Mouse (Mus musculus) thymus, adult 2 months (tissue): ENCODE data around the gene Casp12. TPM values are rescaled to one million over a fixed set of nuclear protein-coding genes. Genes with fewer than 3 reads are reported as not detected.

Experiments used
- DNase-seq: peaks from one replicate; pipeline ENCODE4 v3.0.0; 2021
- H3K27ac ChIP-seq: fragments of 200-500 bp; 2 replicates; pipeline ENCODE4 v1.5.1; 2012; ENCODE audit warnings: low read length, control low read depth; ENCODE audit not compliant: control insufficient read depth, insufficient read depth
- H3K27me3 ChIP-seq: fragments of 200-500 bp; 2 replicates; pipeline ENCODE4 v1.6.1; 2012; ENCODE audit warnings: mild to moderate bottlenecking, low read length, moderate library complexity, mixed read lengths; ENCODE audit not compliant: control insufficient read depth, insufficient read depth
- H3K36me3 ChIP-seq: fragments of 200-500 bp; 2 replicates; pipeline ENCODE4 v1.6.1; 2012; ENCODE audit warnings: mild to moderate bottlenecking, low read length, moderate library complexity; ENCODE audit not compliant: control insufficient read depth, insufficient read depth
- H3K4me1 ChIP-seq: fragments of 200-500 bp; replicated peaks from 2 replicates; pipeline ENCODE4 v1.6.1; 2012; ENCODE audit warnings: low read length; ENCODE audit not compliant: control insufficient read depth, insufficient read depth
- H3K4me3 ChIP-seq: fragments of 200-500 bp; 2 replicates; pipeline ENCODE4 v1.5.1; 2012; ENCODE audit warnings: mild to moderate bottlenecking, low read length, control low read depth, moderate library complexity; ENCODE audit not compliant: control insufficient read depth, insufficient read depth
- CTCF ChIP-seq: fragments of 200-500 bp; IDR thresholded peaks from 2 replicates; pipeline ENCODE4 v1.5.1; 2012; ENCODE audit warnings: mild to moderate bottlenecking, control low read depth, low read length, moderate library complexity, borderline replicate concordance; ENCODE audit not compliant: control insufficient read depth, poor library complexity, insufficient read depth; ENCODE audit errors: extremely low read depth
- POLR2A ChIP-seq: fragments of 200-500 bp; IDR thresholded peaks from 2 replicates; pipeline ENCODE4 v1.6.1; 2012; ENCODE audit warnings: mild to moderate bottlenecking, low read length, control low read depth, moderate library complexity; ENCODE audit not compliant: control insufficient read depth, poor library complexity, insufficient read depth; ENCODE audit errors: extremely low read depth
- WGBS: fragments of 180-500 bp; shearing (Covaris S2); methylation state at CpG from one replicate; pipeline ENCODE4 v1.1.7; 2018; 5-methylcytosine and 5-hydroxymethylcytosine counted together
- polyA plus RNA-seq: library from polyadenylated mRNA; depleted of rRNA; stranded (reverse); fragments of >200 nt; gene quantifications from 2 replicates; pipeline ENCODE4 v1.2.3, GENCODE M21; 2012

The Casp12 gene
- polyA plus RNA-seq, 1 experiment = 1.2 TPM

DNA sequence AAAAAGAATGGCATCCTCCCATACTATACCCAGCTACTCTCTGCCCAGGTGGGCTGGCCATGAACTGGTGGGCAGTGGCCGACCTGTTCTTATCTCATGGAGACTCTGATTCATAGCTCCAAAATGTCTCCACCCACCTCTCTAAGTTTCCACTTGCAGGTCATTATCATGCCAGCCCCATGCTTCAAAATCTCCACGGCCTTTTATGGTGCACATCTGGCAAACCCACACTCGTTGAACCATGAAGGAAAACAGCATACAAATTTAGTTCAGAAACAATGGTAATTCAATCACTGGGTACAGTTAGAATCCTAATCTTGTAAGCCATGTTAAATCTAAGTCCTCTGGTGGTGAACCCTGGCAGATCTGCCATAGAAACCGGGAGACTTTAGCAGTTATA, 33.8 kb upstream of the Casp12 start:
- TF ChIP-seq CTCF = no peak
- no peak for TF ChIP-seq POLR2A
- DNase-seq = no peak
- no peaks in the 10 kb centered on the region for H3K27me3 ChIP-seq
- 90% methylated on average over 4 of the region's 4 CpGs for whole genome bisulfite sequencing
- no peak overlapping the region for H3K4me3 ChIP-seq
- no peaks in the 10 kb centered on the region for H3K4me1 ChIP-seq
- no peaks in the 10 kb centered on the region for H3K36me3 ChIP-seq
- H3K27ac ChIP-seq = no peak overlapping the region

DNA sequence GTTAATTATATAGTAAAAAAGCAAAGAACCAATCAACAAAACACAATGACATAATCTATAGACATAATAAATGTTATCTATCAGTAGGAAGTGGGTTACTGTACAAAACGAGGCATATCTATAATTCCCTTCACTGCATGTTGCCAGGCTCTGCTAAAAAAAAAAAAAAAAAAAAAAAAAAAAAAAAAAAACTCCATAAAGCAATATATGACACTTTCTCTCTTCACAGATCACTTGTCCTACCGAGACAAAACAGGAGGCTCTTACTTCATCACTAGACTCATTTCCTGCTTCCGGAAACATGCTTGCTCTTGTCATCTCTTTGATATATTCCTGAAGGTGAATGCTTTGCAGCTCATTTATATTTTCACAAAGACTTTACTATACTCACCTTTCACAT, 17.0 kb upstream of the Casp12 start:
- Histone ChIP-seq H3K4me1 (no peaks in the 10 kb centered on the region), H3K4me3 (no peak overlapping the region), H3K27me3 (no peaks in the 10 kb centered on the region), H3K36me3 (no peaks in the 10 kb centered on the region), H3K27ac (no peak overlapping the region)
- 78% methylated on average over 3 of the region's 3 CpGs for WGBS
- TF ChIP-seq POLR2A (no peak), CTCF (no peak)
- no peak for DNase-seq

DNA sequence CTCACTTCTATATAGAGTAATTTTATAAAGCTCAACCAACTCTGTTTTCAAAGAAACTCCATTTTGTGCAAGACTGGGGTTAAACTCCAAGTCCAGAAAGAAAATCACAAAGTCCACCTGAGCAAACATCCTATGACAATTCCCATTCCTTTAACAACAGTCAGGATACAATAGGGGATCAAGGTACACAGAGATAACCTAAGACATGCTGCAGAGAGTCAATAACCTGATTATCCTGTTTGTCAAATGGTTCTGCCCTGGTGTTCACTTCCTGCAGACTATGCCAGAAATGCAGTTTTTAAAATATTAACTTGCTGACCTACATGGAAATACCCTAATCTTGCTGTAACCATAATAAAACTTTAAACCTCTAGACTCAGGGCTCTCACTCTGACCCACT, 12.8 kb upstream of the Casp12 start:
- no peak overlapping the region for H3K4me3 ChIP-seq
- no peak overlapping the region for H3K27ac ChIP-seq
- TF ChIP-seq POLR2A (no peak), CTCF (no peak)
- H3K36me3 ChIP-seq = no peaks in the 10 kb centered on the region
- no peak for DNase-seq
- H3K27me3 ChIP-seq = no peaks in the 10 kb centered on the region
- H3K4me1 ChIP-seq = no peaks in the 10 kb centered on the region

DNA sequence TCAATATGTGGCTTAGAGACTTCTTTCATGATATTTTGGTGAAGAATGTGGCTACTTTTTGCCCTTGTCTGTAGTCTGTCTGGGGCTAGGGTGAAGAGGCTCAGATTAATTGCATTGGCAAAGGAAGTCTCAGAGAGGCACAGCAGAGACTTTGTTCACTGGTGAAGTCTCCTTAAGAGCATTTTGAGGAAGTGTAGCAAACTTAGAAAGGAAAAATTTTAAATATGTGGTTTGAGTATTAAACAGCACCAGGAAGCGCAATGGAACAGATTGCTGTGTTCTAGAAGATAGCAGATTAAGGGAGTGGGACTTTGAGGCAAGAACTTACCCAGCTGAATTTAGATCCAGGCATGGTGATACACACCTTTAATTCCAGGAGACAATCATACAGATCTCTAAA, 11.8 kb upstream of the Casp12 start:
- Histone ChIP-seq H3K4me1 (no peaks in the 10 kb centered on the region), H3K27ac (no peak overlapping the region), H3K27me3 (no peaks in the 10 kb centered on the region), H3K36me3 (no peaks in the 10 kb centered on the region), H3K4me3 (no peak overlapping the region)
- no peak for DNase-seq
- 64% methylated on average over 1 of the region's 1 CpGs for WGBS
- TF ChIP-seq POLR2A (no peak), CTCF (no peak)

DNA sequence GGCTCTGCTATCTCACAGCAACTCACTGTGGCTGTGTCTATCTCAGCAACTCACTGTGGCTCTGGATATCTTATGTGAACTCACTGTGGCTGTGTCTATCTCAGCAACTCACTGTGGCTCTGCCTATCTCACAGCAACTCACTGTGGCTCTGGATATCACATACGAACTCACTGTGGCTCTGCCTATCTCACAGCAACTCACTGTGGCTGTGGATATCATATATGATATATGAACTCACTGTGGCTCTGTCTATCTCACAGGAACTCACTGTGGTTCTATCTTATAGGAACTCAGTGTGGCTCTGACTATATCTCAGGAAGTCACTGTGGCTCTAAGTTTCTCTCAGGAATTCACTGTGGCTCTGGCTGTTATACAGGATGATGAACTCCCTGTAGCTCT, 2.1 kb upstream of the Casp12 start:
- 50% methylated on average over 1 of the region's 1 CpGs for WGBS
- TF ChIP-seq CTCF (no peak), POLR2A (no peak)
- no peak overlapping the region for H3K27ac ChIP-seq
- no peak for DNase-seq
- H3K4me3 ChIP-seq = no peak overlapping the region
- no peaks in the 10 kb centered on the region for H3K27me3 ChIP-seq
- H3K36me3 ChIP-seq = no peaks in the 10 kb centered on the region
- no peaks in the 10 kb centered on the region for H3K4me1 ChIP-seq

DNA sequence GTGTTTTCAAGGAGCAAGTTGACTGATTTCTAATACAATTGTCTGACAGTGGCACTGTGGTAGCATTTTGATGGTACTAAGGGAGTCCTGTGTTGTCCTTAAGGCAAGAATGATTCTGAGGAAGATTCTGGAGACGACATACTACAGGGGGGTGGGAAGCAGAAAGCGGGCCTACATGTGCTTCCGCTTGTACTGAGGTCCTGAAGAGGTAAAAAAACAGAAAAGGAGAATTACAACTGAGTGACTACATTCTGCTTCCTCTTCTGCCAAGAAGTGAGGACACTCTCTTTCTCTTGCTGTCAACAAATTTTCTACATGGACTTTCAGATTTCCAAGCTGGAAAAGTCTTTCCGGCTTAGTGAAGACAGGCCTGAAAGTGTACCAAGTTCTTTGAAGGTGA, 1.1 kb upstream of the Casp12 start:
- no peak for DNase-seq
- no peak overlapping the region for H3K4me3 ChIP-seq
- H3K36me3 ChIP-seq = no peaks in the 10 kb centered on the region
- H3K4me1 ChIP-seq = no peaks in the 10 kb centered on the region
- no peaks in the 10 kb centered on the region for H3K27me3 ChIP-seq
- TF ChIP-seq CTCF = no peak
- no peak for TF ChIP-seq POLR2A
- no peak overlapping the region for H3K27ac ChIP-seq
- WGBS = 57% methylated on average over 4 of the region's 4 CpGs

DNA sequence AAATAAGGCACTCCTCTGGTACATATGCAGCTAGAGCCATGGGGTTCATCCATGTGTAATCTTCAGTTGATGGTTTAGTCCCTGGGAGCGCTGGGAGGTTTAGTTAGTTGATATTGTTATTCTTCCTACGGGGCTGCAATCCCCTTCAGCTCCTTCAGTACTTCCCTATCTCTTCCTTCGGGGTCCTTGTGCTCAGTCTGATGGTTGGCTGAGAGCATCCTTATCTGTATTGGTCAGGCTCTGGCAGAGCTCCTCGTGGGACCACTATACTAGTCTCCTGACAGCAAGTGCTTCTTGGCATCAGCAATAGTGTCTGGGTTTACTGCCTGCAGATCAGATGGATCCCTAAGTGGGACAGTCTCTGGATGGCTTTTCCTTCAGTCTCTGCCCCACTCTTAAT, 2.2 kb downstream of the Casp12 start:
- H3K27me3 ChIP-seq = no peaks in the 10 kb centered on the region
- H3K36me3 ChIP-seq = no peaks in the 10 kb centered on the region
- no peak overlapping the region for H3K4me3 ChIP-seq
- H3K4me1 ChIP-seq = no peaks in the 10 kb centered on the region
- DNase-seq = no peak
- TF ChIP-seq POLR2A (no peak), CTCF (no peak)
- 81% methylated on average over 4 of the region's 4 CpGs for WGBS
- no peak overlapping the region for H3K27ac ChIP-seq

DNA sequence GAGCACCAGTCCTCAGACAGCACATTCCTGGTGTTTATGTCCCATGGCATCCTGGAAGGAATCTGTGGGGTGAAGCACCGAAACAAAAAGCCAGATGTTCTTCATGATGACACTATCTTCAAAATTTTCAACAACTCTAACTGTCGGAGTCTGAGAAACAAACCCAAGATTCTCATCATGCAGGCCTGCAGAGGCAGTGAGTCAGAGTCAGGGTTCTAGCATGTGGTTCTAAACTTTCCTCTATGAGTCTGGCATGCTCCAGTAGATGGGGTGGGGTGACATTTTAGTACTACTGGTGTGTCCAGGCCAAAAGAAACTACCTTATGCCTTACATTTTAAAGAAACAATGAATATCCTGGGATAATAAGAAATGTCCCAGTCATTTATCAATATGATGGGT, 8.4 kb downstream of the Casp12 start:
- Histone ChIP-seq H3K4me1 (no peaks in the 10 kb centered on the region), H3K27ac (no peak overlapping the region), H3K4me3 (no peak overlapping the region), H3K36me3 (no peaks in the 10 kb centered on the region), H3K27me3 (no peaks in the 10 kb centered on the region)
- DNase-seq = no peak
- TF ChIP-seq POLR2A (no peak), CTCF (no peak)
- 85% methylated on average over 2 of the region's 2 CpGs for WGBS
